8 mouse cellular contexts compared by ENCODE assay signal in the genomic region with DNA sequence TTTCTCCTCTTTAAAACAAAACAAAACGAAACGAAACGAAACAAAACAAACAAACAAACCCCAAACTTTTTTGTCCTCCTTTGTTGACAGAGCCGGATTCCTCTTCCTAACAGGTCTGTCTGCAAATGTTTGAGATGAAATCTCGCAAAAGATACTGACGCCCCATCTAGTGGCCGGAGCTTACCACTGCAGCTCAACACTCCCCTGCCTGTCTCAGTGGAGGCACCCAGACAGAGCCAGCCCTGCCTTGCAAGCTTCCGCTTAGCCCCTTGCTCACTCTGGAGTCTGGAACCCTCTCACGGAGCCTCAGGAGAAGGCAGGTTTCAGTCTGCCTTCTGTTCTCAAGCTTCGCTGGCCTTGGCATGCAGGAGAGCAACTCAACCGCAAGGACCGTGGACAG. TPM values are rescaled to one million over a fixed set of nuclear protein-coding genes. Genes with fewer than 3 reads are reported as not detected.
DNase-seq lines count a peak whose midpoint lies in the region; ATAC-seq and TF ChIP-seq lines count a peak whose summit lies in the region.

No protein-coding gene starts in this region.

- no peak overlapping the region for H3K9ac ChIP-seq in hindbrain, embryonic 11.5 days (ENCODE audit: low read depth, low read length)

- POLR2A ChIA-PET in Patski (lab: Charles Lee): interaction anchor here (1.6 kb wide), 1 partner anchor 141 kb away, joined by 5 read pairs; no protein-coding TSS in a partner anchor

- H3K4me2 ChIP-seq in hindbrain, embryonic 11.5 days (replicated peaks; ENCODE audit: low read depth, low read length): no peak overlapping the region

- ATAC-seq in Patski: peak; percentile 35
- ATAC-seq in hindbrain, embryonic 11.5 days (ENCODE audit: low FRiP score): peak; percentile 49; the same call in 1 of the 2 replicates

- peaks cover 2% of the 10 kb centered on the region for H3K27me3 ChIP-seq in Patski
- H3K27me3 ChIP-seq in hindbrain, embryonic 11.5 days (ENCODE audit: control insufficient read depth, insufficient read depth, low read length): peaks cover 27% of the 10 kb centered on the region

- no peaks in the 10 kb centered on the region for H3K4me1 ChIP-seq in hindbrain, embryonic 11.5 days (replicated peaks; ENCODE audit: control insufficient read depth, insufficient read depth, low read length)

- no peak overlapping the region for H3K27ac ChIP-seq in hindbrain, embryonic 11.5 days (ENCODE audit: low read depth, low read length)

- H3K9me3 ChIP-seq in hindbrain, embryonic 11.5 days (ENCODE audit: control insufficient read depth, low read length): no peaks in the 10 kb centered on the region

- H3K36me3 ChIP-seq in hindbrain, embryonic 11.5 days (ENCODE audit: control insufficient read depth, insufficient read depth, low read length): peaks cover 5% of the 10 kb centered on the region; the same call in 1 of the 2 replicates

- 6% methylated on average over 12 of the region's 12 CpGs for WGBS in hindbrain, embryonic 11.5 days

- CTCF ChIA-PET in Patski (lab: Charles Lee): interaction anchor here (0.7 to 2.0 kb wide), 12 partner anchors 12 to 187 kb away, joined by 3 to 31 read pairs (median 3); no protein-coding TSS in a partner anchor

- H3K4me3 ChIP-seq in hindbrain, embryonic 11.5 days (ENCODE audit: low read depth, low read length): no peak overlapping the region

- DNase-seq in Patski (ENCODE audit: low read depth, low spot score): no peak
- DNase-seq in cerebellum, adult 9-10 months: peak; percentile 88
- DNase-seq in frontal cortex, adult 2 months (ENCODE audit: extremely low spot score in 1 of 2, low spot score in 1 of 2): peak; percentile 66 to 94
- peak; percentile 90 for DNase-seq in hindbrain, embryonic 11.5 days (ENCODE audit: low spot score)
- peak; percentile 91 to 94 for DNase-seq in layer of hippocampus, postnatal 14 days (ENCODE audit: low spot score in 2 of 2)
- DNase-seq in lung, postnatal 10 days: peak; percentile 86
- DNase-seq in retina, postnatal 1 day: peak; percentile 88
- DNase-seq in thymus, postnatal 4 days: peak; percentile 87

- no peak for TF ChIP-seq CTCF in Patski (IDR thresholded peaks at IDR 0.05)

- in situ Hi-C loops in Patski (cut with MboI; ENCODE audit: low pct_unique_long_range_greater_than_20kb): loop anchor here (5.0 kb wide), 1 partner anchor 134 kb away; the partner anchor contains the start of gene 5730409E04Rik

RNA-seq across cellular contexts. Expression of gene Tfap2e, which starts 5.4 kb away (rescaled TPM):
- polyA plus RNA-seq in Patski (2021): not detected
- polyA plus RNA-seq in frontal cortex, adult 2 months (2012; rRNA removed): 0.04 TPM in 1 of 2 replicates, not detected in the other
- polyA plus RNA-seq in hindbrain, embryonic 11.5 days (2014; fragmentation: Nextera tagmentation; extraction: Ambion mirVana): 0.95 and 0.99 TPM in 2 replicates
- not detected for total RNA-seq in layer of hippocampus, postnatal 14 days (2021)

RNA-seq across cellular contexts. Expression of gene Ncdn, which starts 11.8 kb away (rescaled TPM):
- polyA plus RNA-seq in Patski (2021): 24.0 TPM
- 953 and 983 TPM in 2 replicates for polyA plus RNA-seq in frontal cortex, adult 2 months (2012; rRNA removed)
- polyA plus RNA-seq in hindbrain, embryonic 11.5 days (2014; fragmentation: Nextera tagmentation; extraction: Ambion mirVana): 24.5 and 27.0 TPM in 2 replicates
- 1,000 to 10,000 TPM; 1,231 to 1,244 TPM for total RNA-seq in layer of hippocampus, postnatal 14 days (2021)

RNA-seq across cellular contexts. Expression of gene AU040320, which starts 11.9 kb away (rescaled TPM):
- polyA plus RNA-seq in Patski (2021): 45.6 TPM
- 50.5 and 53.4 TPM in 2 replicates for polyA plus RNA-seq in frontal cortex, adult 2 months (2012; rRNA removed)
- polyA plus RNA-seq in hindbrain, embryonic 11.5 days (2014; fragmentation: Nextera tagmentation; extraction: Ambion mirVana): 28.1 and 28.6 TPM in 2 replicates
- 10 to 100 TPM; 59.2 to 59.4 TPM for total RNA-seq in layer of hippocampus, postnatal 14 days (2021)

Comparison
In these comparisons a context has a peak if more than half of its experiments do, and no peak if none do; other contexts are left out.
1. RNA of gene Ncdn, which starts 11.8 kb away (polyA plus RNA-seq): 953 to 983 TPM in frontal cortex, adult 2 months; 24.5 to 27.0 TPM in hindbrain, embryonic 11.5 days and 24.0 TPM in Patski (single experiment); every median in the first group is over 10 times any median in the second.